Mouse (Mus musculus) heart, embryonic 14.5 days (tissue): Measurements from ENCODE around the gene Serp2. TPM values are rescaled to one million over a fixed set of nuclear protein-coding genes. Genes with fewer than 3 reads are reported as not detected.

Experiments used
- polyA plus RNA-seq: library from polyadenylated mRNA; unstranded; fragments of >200 nt; fragmentation: Nextera tagmentation; extraction: Ambion mirVana; gene quantifications from 2 replicates; pipeline ENCODE4 v1.2.1, GENCODE M21; 2014

The Serp2 gene
- polyA plus RNA-seq, 1 experiment from 2014 or later: 9.5 TPM

Other genes starting within 250 kb of the Serp2 start
- gene Tsc22d1, start 141.9 kb downstream of the Serp2 start, polyA plus RNA-seq: 316 and 382 TPM in 2 replicates